Mouse (Mus musculus) right cerebral cortex, postnatal 25 days (tissue): ENCODE measurements at regions not wholly inside any gene's neighbourhood (a gene's known extent, or its start where the extent isn't known, plus 50 kb on each side); places are given as distances from the start of the nearest gene placed in this dataset.

Experiments used
- DNase-seq: peaks from one replicate; pipeline ENCODE4 v3.0.0; 2022

GRCm38 (mm10) chr9:116276141-116276540 lies 101.0 kb upstream of the Tgfbr2 start:
- no peak for DNase-seq

DNA sequence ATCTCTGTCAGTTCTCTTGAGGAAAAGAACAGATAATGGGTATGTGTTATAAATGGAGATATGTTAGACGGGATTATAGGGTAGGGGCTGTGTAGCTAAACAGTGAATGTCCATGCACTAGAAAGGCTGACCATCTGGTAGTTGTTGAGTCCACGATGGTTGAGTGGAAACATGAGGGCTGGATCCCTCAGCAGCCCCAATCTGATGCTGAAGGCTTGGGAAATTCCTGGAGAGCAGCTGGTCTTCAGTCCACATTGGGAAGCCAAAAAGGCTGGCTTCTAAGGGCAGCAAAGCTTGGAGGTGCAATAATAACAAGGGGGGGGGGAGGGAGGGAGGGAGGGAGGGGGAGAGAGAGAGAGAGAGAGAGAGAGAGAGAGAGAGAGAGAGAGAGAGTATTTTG lies 97.3 kb upstream of the Tgfbr2 start:
- DNase-seq, result no peak

DNA sequence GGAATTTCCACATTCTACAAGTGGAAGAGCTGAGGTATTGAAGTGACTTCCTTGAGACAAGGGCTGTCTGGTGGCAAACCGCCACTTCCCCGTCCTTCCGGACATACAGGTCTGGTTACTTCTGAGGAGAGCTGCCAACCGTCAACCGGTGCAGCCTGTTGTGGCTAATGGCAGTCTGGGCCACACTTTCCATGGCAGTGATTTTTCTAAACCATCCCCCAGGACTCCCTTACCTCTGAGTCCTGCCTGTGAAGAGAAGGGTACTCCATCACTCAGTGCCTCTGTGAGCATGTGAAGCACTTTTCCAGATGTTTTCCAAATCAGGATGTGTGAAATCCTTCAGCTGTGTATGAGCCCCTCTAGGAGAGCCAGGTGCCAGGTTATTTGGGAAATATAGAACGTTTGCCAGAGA lies 95.3 kb upstream of the Tgfbr2 start:
- DNase-seq, result no peak

DNA sequence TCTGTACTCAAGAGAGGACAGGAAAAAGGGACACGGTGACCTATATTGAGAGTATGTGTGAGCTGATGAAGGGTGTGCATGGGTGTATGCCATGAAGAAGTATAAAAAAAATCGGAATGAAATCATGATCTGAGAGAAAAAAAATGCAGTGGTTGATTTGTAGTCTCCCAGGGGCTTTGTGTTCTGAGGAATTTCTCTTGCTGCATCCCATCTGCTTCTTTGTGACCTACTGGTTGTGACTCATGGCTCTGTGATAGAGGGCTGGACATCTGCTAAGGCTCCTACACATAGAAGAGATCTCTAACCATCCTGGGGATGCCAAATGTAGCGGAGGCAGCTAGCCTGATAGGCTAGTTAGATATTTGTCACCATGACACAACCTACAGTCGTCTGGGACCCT lies 92.3 kb upstream of the Tgfbr2 start:
- no peak for DNase-seq

DNA sequence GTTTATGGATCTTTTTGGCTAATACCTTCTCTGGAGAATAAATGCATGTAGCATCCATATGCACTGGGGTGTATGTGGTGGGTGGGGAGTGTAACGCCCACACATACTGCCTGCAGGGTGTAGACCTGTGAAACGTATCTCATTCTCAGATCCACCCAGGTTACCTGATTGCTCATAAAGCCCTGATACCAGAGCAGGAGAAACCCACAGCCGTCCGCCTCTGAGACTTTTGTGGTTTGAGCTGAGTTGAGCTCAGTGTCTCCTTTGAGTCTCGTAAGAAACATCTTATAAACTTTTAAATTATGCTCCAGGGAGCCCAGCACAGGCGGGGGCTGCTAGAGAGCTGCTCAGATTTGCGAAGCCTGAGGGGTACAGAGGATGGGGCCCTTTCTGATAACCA lies 88.7 kb upstream of the Tgfbr2 start:
- DNase-seq, result no peak

- no peak for DNase-seq
Observed at GRCm38 (mm10) chr9:116259569-116259968, 84.4 kb upstream of the Tgfbr2 start.

DNA sequence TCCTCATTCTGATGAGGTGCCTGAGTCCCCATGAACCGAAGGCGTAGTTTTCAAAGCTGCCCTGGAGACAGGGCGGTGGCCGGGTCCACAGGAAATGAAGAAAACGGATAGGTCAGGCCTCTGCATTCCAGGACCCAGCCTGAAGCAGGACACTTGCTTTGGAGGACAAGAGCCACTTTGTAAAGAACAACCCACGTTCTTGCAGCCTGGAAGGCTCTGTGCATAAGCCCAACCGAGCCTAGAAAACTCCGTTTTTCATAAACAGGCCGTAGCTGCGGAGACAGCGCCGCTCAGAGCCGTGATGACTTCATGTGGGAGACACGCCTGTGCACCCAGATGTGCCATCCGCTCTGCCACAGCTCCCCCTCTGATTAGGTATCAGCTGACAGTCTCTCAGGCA lies 78.4 kb upstream of the Tgfbr2 start:
- DNase-seq, result no peak

DNA sequence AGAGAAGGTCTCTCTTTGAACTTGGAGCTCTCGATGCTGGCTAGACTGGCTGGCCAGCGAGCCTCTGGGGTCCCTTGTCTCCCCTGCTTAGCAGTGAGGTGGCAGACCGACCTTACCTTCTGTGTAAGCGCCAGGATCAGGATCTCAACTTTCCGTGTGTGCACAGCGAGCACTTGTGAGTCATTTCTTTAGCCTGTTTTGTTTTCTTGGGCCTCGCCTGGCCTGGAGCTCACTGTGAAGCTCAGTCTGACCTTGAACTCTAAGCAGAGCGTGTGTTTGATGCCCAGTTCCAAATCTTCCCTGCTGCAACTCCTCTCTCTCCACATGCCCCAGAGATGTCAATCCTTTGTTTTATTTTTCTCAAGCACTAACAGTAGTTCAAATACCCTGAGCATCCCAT lies 77.6 kb upstream of the Tgfbr2 start:
- no peak for DNase-seq

DNA sequence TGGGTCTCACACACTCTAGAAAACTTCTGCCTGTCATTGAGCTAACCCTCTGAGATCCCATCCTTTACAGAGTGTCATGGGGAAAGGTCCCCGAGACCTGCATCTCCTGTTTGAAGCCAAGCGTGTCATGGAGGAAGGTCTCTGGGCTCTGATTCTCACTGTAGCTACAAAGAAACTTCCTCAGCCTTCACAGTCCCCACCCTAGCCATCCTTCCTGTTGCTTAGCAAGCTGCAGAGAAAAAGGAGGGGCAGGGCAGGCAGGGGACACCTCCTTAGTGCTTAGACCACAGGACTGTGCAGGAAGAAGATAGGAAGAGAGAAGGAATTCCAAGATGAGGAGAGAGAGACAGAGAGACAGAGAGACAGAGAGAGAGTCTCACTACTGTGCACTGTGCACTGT lies 74.6 kb upstream of the Tgfbr2 start:
- no peak for DNase-seq

DNA sequence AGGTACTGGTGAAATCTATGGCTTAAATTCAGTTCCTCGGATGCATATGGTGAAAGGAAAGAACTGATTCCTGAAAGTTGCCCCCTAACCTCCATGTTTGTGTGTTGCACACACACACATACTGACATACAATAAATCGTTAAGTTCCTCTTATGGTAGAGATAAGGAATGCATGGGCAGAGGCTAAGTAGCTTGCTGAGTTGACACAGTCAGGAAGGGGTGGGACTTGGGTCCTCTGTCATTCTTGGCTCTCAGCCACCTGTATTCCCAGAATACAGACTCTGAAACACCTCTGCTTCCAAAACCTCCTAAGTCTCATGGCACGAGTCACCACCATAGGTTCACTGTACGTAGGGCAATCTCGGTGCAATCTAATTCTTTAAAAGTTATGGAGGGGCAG lies 70.0 kb upstream of the Tgfbr2 start:
- no peak for DNase-seq

- DNase-seq, result no peak
Observed at GRCm38 (mm10) chr9:116244619-116244899, 69.4 kb upstream of the Tgfbr2 start.

- no peak for DNase-seq
Observed at GRCm38 (mm10) chr9:116243775-116244618, 68.8 kb upstream of the Tgfbr2 start.

DNA sequence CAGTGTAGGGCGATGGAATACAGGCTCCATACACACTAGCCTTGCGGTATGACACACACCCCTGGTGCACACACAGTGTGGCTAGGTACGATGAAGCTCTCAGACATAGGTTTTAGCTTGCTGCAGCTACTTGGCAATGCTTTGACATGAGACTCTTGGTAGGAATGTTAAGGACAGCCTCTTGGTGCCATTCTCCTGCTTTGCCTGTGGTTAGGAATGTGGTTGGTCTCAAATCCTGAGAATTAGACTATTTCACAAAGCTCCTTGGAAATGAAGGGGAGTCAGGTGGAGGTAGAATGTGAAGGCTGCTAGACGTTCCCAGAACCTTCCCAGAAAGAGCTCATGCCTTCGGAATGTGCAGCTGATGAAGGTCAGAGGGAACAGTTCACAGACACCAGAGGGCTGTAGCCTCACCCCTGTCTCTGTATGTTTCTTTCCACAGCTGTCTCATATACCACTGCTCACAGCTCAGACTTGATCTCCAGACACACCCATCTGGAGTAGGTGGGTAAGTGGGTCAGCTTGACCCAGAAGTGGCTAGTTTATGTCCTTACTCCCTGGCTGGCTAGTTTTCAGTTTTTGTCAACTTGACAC lies 66.9 kb upstream of the Tgfbr2 start:
- DNase-seq, result no peak

GRCm38 (mm10) chr9:116241290-116241689 lies 66.1 kb upstream of the Tgfbr2 start:
- no peak for DNase-seq

GRCm38 (mm10) chr9:116236836-116237235 lies 61.7 kb upstream of the Tgfbr2 start:
- no peak for DNase-seq

DNA sequence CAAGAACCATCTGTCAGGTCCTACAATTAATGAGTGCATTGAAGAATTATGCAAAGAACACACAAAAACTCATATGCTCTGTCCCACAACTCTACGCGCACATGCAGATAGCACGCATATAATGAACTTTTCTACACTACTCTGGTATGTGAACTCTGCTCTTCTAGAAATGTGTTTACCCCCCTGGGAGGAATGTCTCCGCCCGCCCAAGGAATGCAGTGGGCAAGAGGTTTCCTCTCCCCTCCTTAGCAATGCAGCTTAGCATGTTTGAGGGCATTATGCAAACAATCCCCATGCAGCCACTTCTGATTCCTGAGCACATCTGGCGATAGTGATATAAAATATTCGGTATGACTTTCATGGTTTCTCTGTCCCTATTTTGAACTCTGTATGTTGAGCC lies 59.0 kb upstream of the Tgfbr2 start:
- no peak for DNase-seq

- no peak for DNase-seq
Observed at GRCm38 (mm10) chr9:116232386-116232785, 57.2 kb upstream of the Tgfbr2 start.

- DNase-seq, result no peak
Observed at GRCm38 (mm10) chr9:116231351-116232311, 56.5 kb upstream of the Tgfbr2 start.

GRCm38 (mm10) chr9:116230346-116230745 lies 55.2 kb upstream of the Tgfbr2 start:
- DNase-seq, result no peak

GRCm38 (mm10) chr9:116228443-116228842 lies 53.3 kb upstream of the Tgfbr2 start:
- no peak for DNase-seq

- no peak for DNase-seq
Observed at GRCm38 (mm10) chr9:116227738-116228137, 52.6 kb upstream of the Tgfbr2 start.
